Mouse (Mus musculus): ENCODE data around the gene Tbxa2r. TPM values are rescaled to one million over a fixed set of nuclear protein-coding genes. Genes with fewer than 3 reads are reported as not detected.

Gene Tbxa2r
- polyA plus RNA-seq, 1 experiment, result 2.7 TPM

- H3K27ac ChIP-seq (ENCODE audit: insufficient read depth, low read length), result no peak overlapping the region
Observed at GRCm38 (mm10) chr10:81318589-81319329, 9.8 kb upstream of the Tbxa2r start.

GRCm38 (mm10) chr10:81319330-81319699, 9.2 kb upstream of the Tbxa2r start:
- no peaks in the 10 kb centered on the region for H3K4me1 ChIP-seq (ENCODE audit: control insufficient read depth, insufficient read depth, low read length)
- TF ChIP-seq CTCF (IDR thresholded peaks at IDR 0.05; ENCODE audit: extremely low read depth, insufficient read depth, low read length) (peak; percentile 11; the same call in 1 of the 2 replicates), POLR2A (IDR thresholded peaks at IDR 0.05; ENCODE audit: extremely low read depth, insufficient read depth, low read length) (no peak)
- H3K4me3 ChIP-seq (ENCODE audit: insufficient read depth, low read length), result no peak overlapping the region; the same call in 1 of the 2 replicates
- peak overlapping the region; percentile 5; the same call in 1 of the 2 replicates for H3K27ac ChIP-seq (ENCODE audit: insufficient read depth, low read length)

More at GRCm38 (mm10) chr10:81318589-81319329, 9.8 kb upstream of the Tbxa2r start:
- Histone ChIP-seq H3K4me3 (ENCODE audit: insufficient read depth, low read length) (no peak overlapping the region), H3K4me1 (ENCODE audit: control insufficient read depth, insufficient read depth, low read length) (no peaks in the 10 kb centered on the region)
- TF ChIP-seq POLR2A (IDR thresholded peaks at IDR 0.05; ENCODE audit: extremely low read depth, insufficient read depth, low read length) (no peak), CTCF (IDR thresholded peaks at IDR 0.05; ENCODE audit: extremely low read depth, insufficient read depth, low read length) (no peak)

DNA sequence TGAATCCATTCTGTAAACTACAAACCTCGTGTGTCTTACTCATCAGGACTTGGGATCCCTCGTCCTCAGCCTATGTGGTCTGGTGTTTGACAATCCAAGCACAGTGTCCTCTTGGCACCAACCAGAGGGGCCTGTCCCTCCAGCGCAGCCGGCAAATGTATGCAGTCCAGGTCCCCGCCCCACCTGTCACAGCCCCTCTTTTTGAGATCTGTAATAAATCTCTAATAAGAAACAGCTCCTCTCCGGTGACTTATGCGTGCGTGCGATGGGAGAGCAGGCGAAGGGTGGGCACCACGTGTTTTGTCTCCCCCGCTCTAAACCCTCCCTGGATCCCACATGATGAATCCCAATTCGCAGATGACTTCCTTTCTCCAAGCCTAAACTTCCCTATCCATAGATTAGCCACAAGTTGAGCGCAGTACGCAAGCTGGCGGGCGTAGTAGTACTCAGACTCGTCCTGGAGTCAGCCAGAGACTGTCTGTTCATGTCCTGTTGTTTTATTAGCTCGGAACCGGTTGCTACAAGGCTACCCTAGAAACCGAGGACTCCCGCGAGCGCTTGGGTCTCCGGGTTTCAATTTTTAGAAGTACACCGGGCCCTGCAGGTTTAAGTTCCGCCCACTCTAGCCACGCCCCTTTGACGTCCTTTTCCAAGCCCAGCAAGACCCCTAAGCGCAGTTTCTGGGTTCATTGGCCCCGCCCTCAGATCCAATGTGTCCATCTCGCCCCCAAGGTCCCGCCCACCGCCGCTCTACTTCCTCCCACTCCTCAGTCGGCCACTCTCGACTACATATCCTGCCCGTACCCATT, 8.6 kb upstream of the Tbxa2r start:
- H3K4me3 ChIP-seq (ENCODE audit: insufficient read depth, low read length), result peak overlapping the region; percentile 32
- no peaks in the 10 kb centered on the region for H3K4me1 ChIP-seq (ENCODE audit: control insufficient read depth, insufficient read depth, low read length)
- TF ChIP-seq CTCF (IDR thresholded peaks at IDR 0.05; ENCODE audit: extremely low read depth, insufficient read depth, low read length), result no peak
- 0 out of 2 replicates have a peak, but pooled peaks have one; percentile 3 for TF ChIP-seq POLR2A (IDR thresholded peaks at IDR 0.05; ENCODE audit: extremely low read depth, insufficient read depth, low read length)
- H3K27ac ChIP-seq (ENCODE audit: insufficient read depth, low read length), result peak overlapping the region; percentile 59

DNA sequence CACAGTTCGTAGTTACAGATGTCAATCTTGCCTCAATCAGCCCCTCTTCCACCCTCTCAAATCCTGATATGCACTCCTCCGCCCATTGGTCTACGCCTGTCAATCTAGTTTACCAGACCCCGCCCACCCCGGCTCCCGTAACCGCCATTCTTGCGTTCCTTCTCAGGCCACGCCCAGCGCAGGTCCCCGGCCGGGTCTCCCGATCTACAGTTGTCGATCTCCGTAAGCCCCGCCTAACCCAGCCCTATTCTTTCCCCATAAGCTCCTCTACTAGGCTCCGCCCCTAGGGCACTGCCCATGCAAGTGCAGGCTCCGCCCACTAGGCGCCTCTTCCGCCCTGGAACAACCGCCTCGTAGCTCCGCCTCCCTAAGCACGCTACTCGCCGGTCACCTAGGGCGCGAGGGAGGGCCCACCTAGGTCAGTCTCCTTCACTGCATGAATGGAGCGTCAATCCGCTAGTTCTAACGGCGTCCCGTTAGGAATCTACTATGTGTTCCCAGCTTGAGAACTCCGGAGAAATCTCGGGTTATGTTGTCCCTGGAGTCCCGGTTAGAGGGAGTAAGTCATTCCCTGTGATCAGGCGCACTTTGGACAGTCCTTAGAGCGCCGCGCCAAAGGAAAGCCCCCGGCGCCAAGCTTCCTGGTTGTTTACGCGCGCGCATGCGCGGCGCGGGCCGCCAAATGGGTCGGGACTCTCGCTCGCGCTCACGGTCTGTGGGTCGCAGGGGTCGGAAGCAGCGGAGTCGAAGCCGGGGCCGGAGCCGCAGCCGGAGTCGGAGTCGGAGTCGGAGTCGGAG, 7.8 kb upstream of the Tbxa2r start, which contains the start of gene Cactin:
Gene Cactin, plus strand, starts transcription at position 554 of the 798 bp plus-strand sequence.
- Histone ChIP-seq H3K4me3 (ENCODE audit: insufficient read depth, low read length) (peak within 1 kb of the TSS; percentile 32), H3K27ac (ENCODE audit: insufficient read depth, low read length) (peak within 1 kb of the TSS; percentile 89), H3K4me1 (ENCODE audit: control insufficient read depth, insufficient read depth, low read length) (no peaks in the 10 kb centered on the region)
- peak; percentile 39; the same call in 1 of the 2 replicates for TF ChIP-seq POLR2A (IDR thresholded peaks at IDR 0.05; ENCODE audit: extremely low read depth, insufficient read depth, low read length)
- TF ChIP-seq CTCF (IDR thresholded peaks at IDR 0.05; ENCODE audit: extremely low read depth, insufficient read depth, low read length), result no peak

DNA sequence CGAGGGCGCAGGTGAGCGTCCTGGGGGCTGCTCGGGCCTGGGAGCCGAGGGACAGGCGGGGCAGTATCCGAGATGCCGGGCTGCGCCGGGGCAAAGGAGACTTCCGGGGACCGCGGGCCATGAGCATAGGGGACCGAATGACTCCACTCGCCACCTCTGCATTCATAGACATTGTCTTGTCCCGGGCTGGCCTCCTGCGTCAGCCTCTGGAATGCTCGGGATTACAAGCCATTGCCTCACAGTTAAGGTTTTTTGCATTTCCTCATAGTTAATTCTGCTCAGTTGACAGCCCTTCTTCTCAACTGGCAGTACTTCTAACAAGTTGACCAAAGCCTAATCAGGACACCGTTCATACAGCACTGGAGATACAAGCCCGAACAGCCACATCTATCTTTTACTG, 7.1 kb upstream of the Tbxa2r start:
- Histone ChIP-seq H3K27ac (ENCODE audit: insufficient read depth, low read length) (peak overlapping the region; percentile 89), H3K4me3 (ENCODE audit: insufficient read depth, low read length) (peak overlapping the region; percentile 32), H3K4me1 (ENCODE audit: control insufficient read depth, insufficient read depth, low read length) (no peaks in the 10 kb centered on the region)
- TF ChIP-seq POLR2A (IDR thresholded peaks at IDR 0.05; ENCODE audit: extremely low read depth, insufficient read depth, low read length) (no peak), CTCF (IDR thresholded peaks at IDR 0.05; ENCODE audit: extremely low read depth, insufficient read depth, low read length) (no peak)

DNA sequence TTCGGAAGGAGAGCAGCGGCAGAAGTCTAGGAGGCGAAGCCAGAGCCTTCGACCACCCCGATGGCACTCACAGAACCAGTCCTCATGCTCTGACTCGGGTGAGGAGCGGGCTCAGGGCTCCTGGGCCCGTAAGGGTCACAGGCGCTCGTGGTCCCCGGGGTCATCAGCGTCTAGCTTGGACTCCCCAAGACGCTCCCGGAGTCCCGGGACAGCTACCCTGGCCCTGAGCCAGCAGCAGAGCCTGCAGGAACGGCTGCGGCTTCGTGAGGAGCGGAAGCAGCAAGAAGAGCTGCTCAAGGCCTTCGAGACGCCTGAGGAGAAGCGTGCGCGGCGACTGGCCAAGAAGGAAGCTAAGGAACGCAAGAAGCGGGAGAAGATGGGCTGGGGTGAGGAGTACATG, 6.1 kb upstream of the Tbxa2r start:
- TF ChIP-seq CTCF (IDR thresholded peaks at IDR 0.05; ENCODE audit: extremely low read depth, insufficient read depth, low read length) (no peak), POLR2A (IDR thresholded peaks at IDR 0.05; ENCODE audit: extremely low read depth, insufficient read depth, low read length) (no peak)
- H3K4me3 ChIP-seq (ENCODE audit: insufficient read depth, low read length), result no peak overlapping the region
- no peaks in the 10 kb centered on the region for H3K4me1 ChIP-seq (ENCODE audit: control insufficient read depth, insufficient read depth, low read length)
- no peak overlapping the region for H3K27ac ChIP-seq (ENCODE audit: insufficient read depth, low read length)

DNA sequence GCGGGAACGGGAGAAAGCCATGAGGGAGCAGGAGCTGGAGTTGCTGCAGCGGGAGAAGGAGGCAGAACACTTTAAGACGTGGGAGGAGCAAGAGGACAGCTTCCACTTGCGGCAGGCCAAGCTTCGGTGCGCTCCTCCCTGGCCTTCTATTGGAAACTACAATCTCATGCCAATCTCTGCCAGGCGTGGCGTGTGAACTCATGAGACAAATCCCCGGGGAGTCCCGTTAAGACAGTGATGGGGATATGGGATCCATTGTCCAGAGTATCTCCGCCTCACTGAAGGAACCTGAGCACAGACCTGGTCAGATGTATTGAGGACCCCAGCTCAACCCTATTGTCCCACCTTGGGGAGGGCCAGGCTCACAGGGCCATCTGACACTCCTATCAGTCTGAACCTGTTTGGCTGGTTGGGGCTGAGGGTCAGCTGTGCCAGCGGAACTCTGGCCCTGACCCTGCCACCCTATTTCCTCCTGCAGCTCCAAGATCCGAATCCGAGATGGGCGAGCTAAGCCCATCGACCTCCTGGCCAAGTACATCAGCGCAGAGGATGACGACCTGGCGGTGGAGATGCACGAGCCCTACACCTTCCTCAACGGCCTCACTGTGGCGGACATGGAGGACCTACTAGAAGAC, 5.3 kb upstream of the Tbxa2r start:
- H3K4me3 ChIP-seq (ENCODE audit: insufficient read depth, low read length), result no peak overlapping the region
- no peak overlapping the region for H3K27ac ChIP-seq (ENCODE audit: insufficient read depth, low read length)
- no peaks in the 10 kb centered on the region for H3K4me1 ChIP-seq (ENCODE audit: control insufficient read depth, insufficient read depth, low read length)
- no peak for TF ChIP-seq CTCF (IDR thresholded peaks at IDR 0.05; ENCODE audit: extremely low read depth, insufficient read depth, low read length)
- no peak for TF ChIP-seq POLR2A (IDR thresholded peaks at IDR 0.05; ENCODE audit: extremely low read depth, insufficient read depth, low read length)

- Histone ChIP-seq H3K4me3 (ENCODE audit: insufficient read depth, low read length) (no peak overlapping the region), H3K4me1 (ENCODE audit: control insufficient read depth, insufficient read depth, low read length) (no peaks in the 10 kb centered on the region), H3K27ac (ENCODE audit: insufficient read depth, low read length) (no peak overlapping the region)
- TF ChIP-seq POLR2A (IDR thresholded peaks at IDR 0.05; ENCODE audit: extremely low read depth, insufficient read depth, low read length) (no peak), CTCF (IDR thresholded peaks at IDR 0.05; ENCODE audit: extremely low read depth, insufficient read depth, low read length) (no peak)
Observed at GRCm38 (mm10) chr10:81323791-81324530, 4.6 kb upstream of the Tbxa2r start.

Data from cortical plate, adult 2 months (tissue).